Mouse (Mus musculus) ES-E14 (cell line): Measurements from ENCODE around the gene Klk1b3. TPM values are rescaled to one million over a fixed set of nuclear protein-coding genes. Genes with fewer than 3 reads are reported as not detected.

Source experiments
- DNase-seq: peaks from one replicate; pipeline ENCODE4 v3.0.0-alpha.2; 2013; ENCODE audit warnings: low read depth, low spot score
- H3K27ac ChIP-seq: 2 replicates; pipeline ENCODE4 v1.5.1; 2012; ENCODE audit warnings: low read depth, mild to moderate bottlenecking, low read length, moderate library complexity, mixed read lengths; ENCODE audit not compliant: poor library complexity, insufficient read depth, severe bottlenecking
- H3K36me3 ChIP-seq: 2 replicates; pipeline ENCODE4 v1.6.1; 2012; ENCODE audit warnings: mild to moderate bottlenecking, low read length, moderate library complexity, mixed read lengths; ENCODE audit not compliant: control insufficient read depth, poor library complexity, insufficient read depth, severe bottlenecking
- H3K4me1 ChIP-seq, 2 experiments: fragments of 150-350 bp in 1 of 2; sonication (generic) in 1 of 2; 2 replicates each; pipeline ENCODE4 v1.6.1; 2012; ENCODE audit warnings: low read length in 2 of 2, mild to moderate bottlenecking in 1 of 2, mixed read lengths in 1 of 2; ENCODE audit not compliant: control insufficient read depth in 2 of 2, insufficient read depth in 2 of 2, poor library complexity in 1 of 2
- H3K4me3 ChIP-seq, 2 experiments: fragments of 150-350 bp in 1 of 2; sonication (generic) in 1 of 2; 2 replicates each; pipeline ENCODE4 v1.5.1; 2012; ENCODE audit warnings: low read length in 2 of 2, low read depth in 1 of 2, mild to moderate bottlenecking in 1 of 2, mixed read lengths in 1 of 2; ENCODE audit not compliant: insufficient read depth in 1 of 2, poor library complexity in 1 of 2, severe bottlenecking in 1 of 2
- H3K9ac ChIP-seq: 2 replicates; pipeline ENCODE4 v1.6.1; 2012; ENCODE audit warnings: low read depth, mild to moderate bottlenecking, low read length, mixed read lengths; ENCODE audit not compliant: poor library complexity, insufficient read depth, severe bottlenecking
- H3K9me3 ChIP-seq: fragments of 150-350 bp; sonication (generic); 2 replicates; pipeline ENCODE4 v1.6.1; 2012; ENCODE audit warnings: low read depth, mild to moderate bottlenecking, low read length; ENCODE audit not compliant: control insufficient read depth, insufficient read depth
- CHD2 ChIP-seq: IDR thresholded peaks from 2 replicates; pipeline ENCODE4 v1.6.1; 2014; ENCODE audit warnings: mild to moderate bottlenecking, low read depth, low read length, inconsistent platforms
- HCFC1 ChIP-seq: IDR thresholded peaks from 2 replicates; pipeline ENCODE4 v1.6.1; 2012; ENCODE audit warnings: low read length, inconsistent platforms, borderline replicate concordance; ENCODE audit not compliant: insufficient read depth
- MAFK ChIP-seq: IDR thresholded peaks from 2 replicates; pipeline ENCODE4 v1.6.1; 2014; ENCODE audit warnings: mild to moderate bottlenecking, low read depth, low read length, inconsistent platforms; ENCODE audit not compliant: insufficient read depth
- ZC3H11A ChIP-seq: IDR thresholded peaks from 2 replicates; pipeline ENCODE4 v1.6.1; 2012; ENCODE audit warnings: low read depth, mild to moderate bottlenecking, inconsistent platforms, low read length, borderline replicate concordance
- ZNF384 ChIP-seq: IDR thresholded peaks from 2 replicates; pipeline ENCODE4 v1.6.1; 2012; ENCODE audit warnings: low read depth, low read length, inconsistent platforms
- in situ Hi-C, 2 experiments: fragments of 600-800 bp; cut with MboI; formaldehyde crosslinking; loops; one replicate each; pipeline ENCODE4 v1.15.1; 2025; ENCODE audit warnings: low sequenced_read_pairs in 2 of 2, inconsistent platforms in 1 of 2; ENCODE audit not compliant: unreplicated experiment in 2 of 2
- total RNA-seq: library from RNA; depleted of rRNA; stranded (reverse); fragments of 300-350 nt; gene quantifications from 2 replicates; pipeline ENCODE4 v1.2.3, GENCODE M21; 2012

Gene Klk1b3
- total RNA-seq, 1 experiment: 0.40 TPM

GRCm38 (mm10) chr7:44244080-44244479, 46.1 kb downstream of the Klk1b3 start:
- Histone ChIP-seq H3K4me1 (peaks cover 0 to 6% of the 10 kb centered on the region in 2 experiments; a peak in 1 of 4 replicates), H3K4me3 (no peak overlapping the region)
- in situ Hi-C loops: no loop called here

GRCm38 (mm10) chr7:44246055-44246983, 48.3 kb downstream of the Klk1b3 start, which contains the start of the genes 1700028J19Rik and 2410002F23Rik:
1700028J19Rik (minus strand) TSS chr7:44246695.
2410002F23Rik (plus strand) TSS chr7:44246722.
- H3K4me3 ChIP-seq: peak within 1 kb of the TSS; percentile 86 to 90
- peak; percentile 80 for DNase-seq
- peak within 1 kb of the TSS; percentile 95 for H3K9ac ChIP-seq
- in situ Hi-C loops: no loop called here
- H3K36me3 ChIP-seq: peaks cover 32% of the 10 kb centered on the region
- TF ChIP-seq MAFK (no peak), HCFC1 (peak; percentile 56; the same call in 1 of the 2 replicates)
- H3K9me3 ChIP-seq: no peaks in the 10 kb centered on the region
- peak within 1 kb of the TSS; percentile 95 for H3K27ac ChIP-seq
- peaks cover 0 to 11% of the 10 kb centered on the region in 2 experiments; a peak in 1 of 4 replicates for H3K4me1 ChIP-seq

More at GRCm38 (mm10) chr7:44244080-44244479, 46.1 kb downstream of the Klk1b3 start:
- Histone ChIP-seq H3K9me3 (no peaks in the 10 kb centered on the region), H3K27ac (no peak overlapping the region), H3K36me3 (peaks cover 12% of the 10 kb centered on the region), H3K9ac (no peak overlapping the region)
- no peak for DNase-seq
- TF ChIP-seq CHD2: no peak
- no peak for TF ChIP-seq HCFC1
- no peak for TF ChIP-seq ZC3H11A
- no peak for TF ChIP-seq ZNF384
- TF ChIP-seq MAFK: no peak

GRCm38 (mm10) chr7:44246984-44247470, 49.0 kb downstream of the Klk1b3 start:
- peak overlapping the region; percentile 87 for H3K27ac ChIP-seq
- peaks cover 0 to 11% of the 10 kb centered on the region in 2 experiments; a peak in 1 of 4 replicates for H3K4me1 ChIP-seq
- no peak for DNase-seq
- H3K9me3 ChIP-seq: no peaks in the 10 kb centered on the region
- H3K9ac ChIP-seq: peak overlapping the region; percentile 95
- peak overlapping the region; percentile 86 to 90 for H3K4me3 ChIP-seq
- peaks cover 35% of the 10 kb centered on the region for H3K36me3 ChIP-seq
- TF ChIP-seq ZNF384 (peak; percentile 94), HCFC1 (no peak), MAFK (no peak), ZC3H11A (no peak), CHD2 (no peak)
- in situ Hi-C loops: no loop called here

- in situ Hi-C loops: no loop called here
- no peak overlapping the region for H3K27ac ChIP-seq
- peak overlapping the region; percentile 43; the same call in 1 of the 2 replicates for H3K9ac ChIP-seq
- H3K4me3 ChIP-seq: peak overlapping the region; percentile 86 to 90; a peak in 3 of 4 replicates
- no peak for DNase-seq
- H3K36me3 ChIP-seq: peaks cover 41% of the 10 kb centered on the region
- H3K9me3 ChIP-seq: no peaks in the 10 kb centered on the region
- H3K4me1 ChIP-seq: peaks cover 0 to 16% of the 10 kb centered on the region in 2 experiments; a peak in 1 of 4 replicates
- TF ChIP-seq ZC3H11A: no peak
- TF ChIP-seq ZNF384: no peak
- no peak for TF ChIP-seq MAFK
- TF ChIP-seq HCFC1: no peak
- TF ChIP-seq CHD2: no peak
Measured at GRCm38 (mm10) chr7:44247971-44248370, 50.0 kb downstream of the Klk1b3 start.
